In the genomic region with DNA sequence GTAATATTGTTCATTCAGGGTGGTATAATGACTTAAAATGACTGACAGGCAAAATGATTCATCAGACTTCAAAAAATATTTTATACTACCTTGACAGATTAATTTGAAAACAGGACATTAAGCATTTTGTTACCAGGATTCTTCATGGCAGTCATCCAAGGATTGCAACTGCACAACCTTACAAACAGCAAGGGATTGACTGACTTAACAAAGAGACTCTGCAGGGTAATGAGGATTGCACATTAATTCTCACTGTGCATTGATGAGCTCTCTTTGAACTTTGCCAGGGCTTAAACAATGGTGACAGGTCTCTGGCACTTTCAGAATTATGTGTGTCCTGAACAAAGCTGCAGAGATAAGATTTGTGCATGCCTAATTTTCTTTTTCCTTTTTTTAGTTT, we compare ENCODE assay signal across 14 mouse cellular contexts.
DNase-seq lines count a peak whose midpoint lies in the region; ATAC-seq lines count a peak whose summit lies in the region.
"Had no signal": no experiment of that assay in that cellular context is flagged by ENCODE, and none has a peak within 500 bp of the region (broad histone marks: within the 10 kb centered on the region; RNA-seq: fewer than 3 reads in every experiment).

No protein-coding gene starts in this region.

- peak; percentile 83 for ATAC-seq in hindbrain, embryonic 11.5 days (ENCODE audit: low FRiP score)
- peak; percentile 81 for ATAC-seq in hindbrain, embryonic 16.5 days
- peak; percentile 69; the same call in 1 of the 2 replicates for ATAC-seq in neural tube, embryonic 15.5 days (ENCODE audit: low FRiP score)
- no peak for ATAC-seq in kidney, embryonic 14.5 days (ENCODE audit: low FRiP score, low TSS enrichment)
- ATAC-seq: lung, postnatal 0 days had no signal

- no peaks in the 10 kb centered on the region for H3K36me3 ChIP-seq in hindbrain, embryonic 11.5 days (ENCODE audit: control insufficient read depth, insufficient read depth, low read length)
- H3K36me3 ChIP-seq in hindbrain, embryonic 10.5 days, result no peaks in the 10 kb centered on the region
- H3K36me3 ChIP-seq in hindbrain, embryonic 16.5 days (ENCODE audit: control insufficient read depth, insufficient read depth, low read length), result no peaks in the 10 kb centered on the region
- H3K36me3 ChIP-seq in neural tube, embryonic 15.5 days, result no peaks in the 10 kb centered on the region
- no peaks in the 10 kb centered on the region for H3K36me3 ChIP-seq in kidney, embryonic 14.5 days (ENCODE audit: control insufficient read depth, insufficient read depth, low read length)
- H3K36me3 ChIP-seq: limb, embryonic 13.5 days had no signal

- peak; percentile 9 for DNase-seq in hindbrain, embryonic 11.5 days (ENCODE audit: low spot score)
- no peak for DNase-seq in hindbrain, embryonic 10.5 days (ENCODE audit: low spot score)
- DNase-seq in embryo, embryonic 10.5 days (ENCODE audit: low spot score), result peak; percentile 24
- DNase-seq in heart, adult 9 months (ENCODE audit: low spot score in 2 of 2), result no peak
- no peak for DNase-seq in natural killer cell, adult 2 months (ENCODE audit: low spot score in 2 of 2)
- DNase-seq: adrenal gland, adult 8-10 months; heart, adult 2 months; thymus, postnatal 36 days had no signal

- no peak overlapping the region for H3K9ac ChIP-seq in hindbrain, embryonic 11.5 days (ENCODE audit: low read depth, low read length)
- no peak overlapping the region for H3K9ac ChIP-seq in hindbrain, embryonic 16.5 days (ENCODE audit: low read depth, low read length)
- no peak overlapping the region for H3K9ac ChIP-seq in neural tube, embryonic 15.5 days (replicated peaks)
- H3K9ac ChIP-seq in kidney, embryonic 14.5 days (ENCODE audit: low read depth, low read length), result no peak overlapping the region
- H3K9ac ChIP-seq: limb, embryonic 13.5 days had no signal

- H3K4me3 ChIP-seq in hindbrain, embryonic 11.5 days (ENCODE audit: low read depth, low read length), result no peak overlapping the region
- H3K4me3 ChIP-seq in hindbrain, embryonic 10.5 days, result no peak overlapping the region
- no peak overlapping the region for H3K4me3 ChIP-seq in hindbrain, embryonic 16.5 days (ENCODE audit: low read length)
- no peak overlapping the region for H3K4me3 ChIP-seq in neural tube, embryonic 15.5 days (replicated peaks)
- no peak overlapping the region for H3K4me3 ChIP-seq in kidney, embryonic 14.5 days (ENCODE audit: low read length)
- H3K4me3 ChIP-seq: heart, adult 2 months; limb, embryonic 13.5 days had no signal

- no peak overlapping the region for H3K4me2 ChIP-seq in hindbrain, embryonic 11.5 days (replicated peaks; ENCODE audit: low read depth, low read length)
- no peak overlapping the region for H3K4me2 ChIP-seq in hindbrain, embryonic 16.5 days (ENCODE audit: low read length)
- H3K4me2 ChIP-seq in neural tube, embryonic 15.5 days, result no peak overlapping the region
- H3K4me2 ChIP-seq in kidney, embryonic 14.5 days (replicated peaks; ENCODE audit: low read depth, low read length), result no peak overlapping the region
- H3K4me2 ChIP-seq: limb, embryonic 13.5 days had no signal

- H3K4me1 ChIP-seq in hindbrain, embryonic 11.5 days (replicated peaks; ENCODE audit: control insufficient read depth, insufficient read depth, low read length), result no peaks in the 10 kb centered on the region
- H3K4me1 ChIP-seq in hindbrain, embryonic 10.5 days (replicated peaks), result 0 out of 2 replicates have a peak, but pooled peaks cover 3% of the 10 kb centered on the region
- H3K4me1 ChIP-seq in hindbrain, embryonic 16.5 days (ENCODE audit: control insufficient read depth, insufficient read depth, low read depth, low read length), result no peaks in the 10 kb centered on the region
- H3K4me1 ChIP-seq in neural tube, embryonic 15.5 days, result no peaks in the 10 kb centered on the region
- no peaks in the 10 kb centered on the region for H3K4me1 ChIP-seq in kidney, embryonic 14.5 days (ENCODE audit: control insufficient read depth, insufficient read depth, low read length)
- H3K4me1 ChIP-seq: limb, embryonic 13.5 days had no signal

- H3K9me3 ChIP-seq in hindbrain, embryonic 11.5 days (ENCODE audit: control insufficient read depth, low read length), result no peaks in the 10 kb centered on the region
- no peaks in the 10 kb centered on the region for H3K9me3 ChIP-seq in hindbrain, embryonic 10.5 days
- H3K9me3 ChIP-seq in hindbrain, embryonic 16.5 days (ENCODE audit: control insufficient read depth, low read length), result no peaks in the 10 kb centered on the region
- H3K9me3 ChIP-seq in neural tube, embryonic 15.5 days (replicated peaks), result no peaks in the 10 kb centered on the region
- H3K9me3 ChIP-seq in kidney, embryonic 14.5 days (ENCODE audit: control insufficient read depth, low read length), result no peaks in the 10 kb centered on the region
- H3K9me3 ChIP-seq: limb, embryonic 13.5 days had no signal

- H3K27me3 ChIP-seq in hindbrain, embryonic 11.5 days (ENCODE audit: control insufficient read depth, insufficient read depth, low read length), result no peaks in the 10 kb centered on the region
- no peaks in the 10 kb centered on the region for H3K27me3 ChIP-seq in hindbrain, embryonic 10.5 days (ENCODE audit: insufficient read depth, poor library complexity, severe bottlenecking)
- H3K27me3 ChIP-seq in hindbrain, embryonic 16.5 days (replicated peaks; ENCODE audit: control insufficient read depth, insufficient read depth, low read length), result no peaks in the 10 kb centered on the region
- H3K27me3 ChIP-seq in neural tube, embryonic 15.5 days (replicated peaks), result no peaks in the 10 kb centered on the region
- no peaks in the 10 kb centered on the region for H3K27me3 ChIP-seq in kidney, embryonic 14.5 days (ENCODE audit: control insufficient read depth, insufficient read depth, low read length)
- H3K27me3 ChIP-seq: limb, embryonic 13.5 days had no signal

- no peak overlapping the region for H3K27ac ChIP-seq in hindbrain, embryonic 11.5 days (ENCODE audit: low read depth, low read length)
- no peak overlapping the region for H3K27ac ChIP-seq in hindbrain, embryonic 10.5 days
- H3K27ac ChIP-seq in hindbrain, embryonic 16.5 days (ENCODE audit: low read depth, low read length), result no peak overlapping the region
- H3K27ac ChIP-seq in neural tube, embryonic 15.5 days (replicated peaks), result no peak overlapping the region
- H3K27ac ChIP-seq in kidney, embryonic 14.5 days (ENCODE audit: low read depth, low read length), result no peak overlapping the region
- H3K27ac ChIP-seq: heart, adult 2 months; kidney, postnatal 0 days; limb, embryonic 13.5 days had no signal

Comparison
In these comparisons a context has a peak if more than half of its experiments do, and no peak if none do; other contexts are left out.
1. DNase-seq: peak in hindbrain, embryonic 11.5 days (single experiment) and embryo, embryonic 10.5 days (single experiment); none in hindbrain, embryonic 10.5 days (single experiment), heart, adult 9 months (0 of 2) and natural killer cell, adult 2 months (0 of 2).